Mouse (Mus musculus) thymus, adult 2 months (tissue): ENCODE measurements around the gene Gm10428.

Experiments
- CTCF ChIP-seq: fragments of 200-500 bp; IDR thresholded peaks from 2 replicates; pipeline ENCODE4 v1.5.1; 2012; ENCODE audit warnings: mild to moderate bottlenecking, control low read depth, low read length, moderate library complexity, borderline replicate concordance; ENCODE audit not compliant: control insufficient read depth, poor library complexity, insufficient read depth; ENCODE audit errors: extremely low read depth
- POLR2A ChIP-seq: fragments of 200-500 bp; IDR thresholded peaks from 2 replicates; pipeline ENCODE4 v1.6.1; 2012; ENCODE audit warnings: mild to moderate bottlenecking, low read length, control low read depth, moderate library complexity; ENCODE audit not compliant: control insufficient read depth, poor library complexity, insufficient read depth; ENCODE audit errors: extremely low read depth

DNA sequence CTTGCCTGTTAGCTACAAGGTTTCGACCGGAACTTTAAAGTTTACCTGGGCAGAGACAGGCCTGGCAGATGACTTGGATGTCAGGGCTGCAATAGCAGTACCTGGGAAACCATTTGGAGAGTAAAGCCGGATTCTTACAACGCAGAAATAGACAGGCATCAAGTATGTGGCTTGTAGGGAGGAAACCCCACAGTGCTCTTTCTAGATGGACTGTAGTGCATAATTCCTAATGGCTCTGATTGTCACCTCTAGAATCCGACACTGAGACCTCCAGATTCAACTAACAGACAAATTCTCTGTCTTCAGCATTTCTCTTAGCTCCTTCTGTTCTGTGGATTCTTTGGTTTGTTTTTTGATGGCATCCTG is 20.9 kb upstream of the Gm10428 start:
- TF ChIP-seq POLR2A (no peak), CTCF (no peak)
